Mouse (Mus musculus) macrophage (primary cell): ENCODE measurements around the gene Glyatl3. TPM values are rescaled to one million over a fixed set of nuclear protein-coding genes. Genes with fewer than 3 reads are reported as not detected.

Source experiments
- H3K27ac ChIP-seq: fragments of 350-480 bp; formaldehyde crosslinking; 2 replicates; pipeline ENCODE4 v1.9.0; 2021
- H3K36me3 ChIP-seq: fragments of 350-480 bp; formaldehyde crosslinking; 2 replicates; pipeline ENCODE4 v1.9.0; 2021; ENCODE audit errors: inconsistent target
- H3K4me3 ChIP-seq: fragments of 350-480 bp; formaldehyde crosslinking; 2 replicates; pipeline ENCODE4 v1.9.0; 2021; ENCODE audit errors: inconsistent target
- H3K79me2 ChIP-seq: fragments of 350-480 bp; formaldehyde crosslinking; 2 replicates; pipeline ENCODE4 v1.9.0; 2021; ENCODE audit errors: inconsistent target
- WGBS: methylation state at CpG from one replicate; pipeline ENCODE4 v1.1.7; 2026; ENCODE audit warnings: inconsistent platforms; ENCODE audit not compliant: missing documents; 5-methylcytosine and 5-hydroxymethylcytosine counted together
- polyA plus RNA-seq: library from polyadenylated mRNA; stranded (reverse); fragments of 250-400 nt; gene quantifications from 3 replicates; pipeline ENCODE4 v1.2.4, GENCODE M21; 2018; ENCODE audit warnings: inconsistent platforms

The Glyatl3 gene
- polyA plus RNA-seq, 1 experiment from 2014 or later: not detected

DNA sequence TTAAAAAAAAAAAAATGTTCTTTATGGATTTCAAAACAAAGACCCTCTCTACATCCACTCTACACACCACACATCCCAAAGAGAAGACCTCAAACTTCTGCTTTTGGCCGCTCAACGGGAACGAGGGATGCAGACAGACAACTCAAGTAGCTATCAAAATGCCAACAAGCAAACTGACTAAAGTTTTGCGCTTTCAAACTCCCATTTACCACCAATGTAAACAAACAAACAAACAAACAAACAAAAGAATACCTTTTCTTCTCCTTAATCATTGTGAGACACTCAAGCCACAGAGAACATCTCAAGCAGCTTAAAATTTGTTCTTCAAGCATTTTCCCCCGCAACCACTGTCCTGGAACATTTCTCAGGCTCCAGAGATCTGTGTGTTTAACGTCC is 34.6 kb downstream of the Glyatl3 start:
- Histone ChIP-seq H3K27ac (peak overlapping the region; percentile 61; the same call in 1 of the 2 replicates), H3K36me3 (no peaks in the 10 kb centered on the region), H3K4me3 (peak overlapping the region; percentile 96), H3K79me2 (no peaks in the 10 kb centered on the region)
- 2% methylated on average over 3 of the region's 6 CpGs for WGBS

- no peak overlapping the region for H3K4me3 ChIP-seq
- WGBS: 54% methylated on average over 3 of the region's 3 CpGs
- no peak overlapping the region for H3K27ac ChIP-seq
- H3K36me3 ChIP-seq: no peaks in the 10 kb centered on the region
- H3K79me2 ChIP-seq: no peaks in the 10 kb centered on the region
Observed at GRCm38 (mm10) chr17:40877741-40878140, 36.4 kb downstream of the Glyatl3 start.

- WGBS: 10% methylated on average over 1 of the region's 1 CpGs
- Histone ChIP-seq H3K36me3 (no peaks in the 10 kb centered on the region), H3K4me3 (no peak overlapping the region), H3K79me2 (no peaks in the 10 kb centered on the region), H3K27ac (no peak overlapping the region)
Observed at GRCm38 (mm10) chr17:40875568-40875967, 38.6 kb downstream of the Glyatl3 start.

- Histone ChIP-seq H3K79me2 (no peaks in the 10 kb centered on the region), H3K27ac (no peak overlapping the region), H3K36me3 (no peaks in the 10 kb centered on the region), H3K4me3 (no peak overlapping the region)
- 87% methylated on average over 3 of the region's 3 CpGs for WGBS
Observed at GRCm38 (mm10) chr17:40874701-40875100, 39.4 kb downstream of the Glyatl3 start.

DNA sequence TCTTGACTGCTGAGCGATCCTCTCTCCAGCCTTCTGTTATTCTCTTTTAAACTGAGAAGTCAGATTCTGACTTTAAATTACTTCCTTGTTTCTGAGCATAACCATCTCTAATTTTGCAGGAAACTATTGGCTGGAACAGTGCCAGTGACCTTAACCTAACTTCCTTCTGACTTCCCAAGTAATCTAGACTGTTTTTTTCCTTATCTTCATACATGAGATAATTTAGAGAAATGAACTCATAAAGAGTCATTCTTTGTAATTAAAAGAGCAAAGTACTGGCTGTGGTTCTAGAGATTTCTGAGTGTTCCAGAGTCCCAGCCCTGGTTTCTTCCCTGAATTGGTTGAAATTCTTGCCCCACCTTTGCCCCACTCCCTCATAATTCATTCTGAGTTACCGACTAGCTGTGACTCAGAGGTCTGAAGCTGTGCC is 40.6 kb downstream of the Glyatl3 start:
- 10% methylated on average over 2 of the region's 2 CpGs for WGBS
- no peak overlapping the region for H3K27ac ChIP-seq
- H3K4me3 ChIP-seq: no peak overlapping the region
- no peaks in the 10 kb centered on the region for H3K79me2 ChIP-seq
- H3K36me3 ChIP-seq: no peaks in the 10 kb centered on the region

- Histone ChIP-seq H3K4me3 (no peak overlapping the region), H3K79me2 (no peaks in the 10 kb centered on the region), H3K36me3 (no peaks in the 10 kb centered on the region), H3K27ac (no peak overlapping the region)
- WGBS: 98% methylated on average over 6 of the region's 6 CpGs
Observed at GRCm38 (mm10) chr17:40872626-40873025, 41.5 kb downstream of the Glyatl3 start.

- 9% methylated on average over 10 of the region's 10 CpGs for WGBS
- no peak overlapping the region for H3K4me3 ChIP-seq
Observed at GRCm38 (mm10) chr17:40868952-40869747, 45.0 kb downstream of the Glyatl3 start.

DNA sequence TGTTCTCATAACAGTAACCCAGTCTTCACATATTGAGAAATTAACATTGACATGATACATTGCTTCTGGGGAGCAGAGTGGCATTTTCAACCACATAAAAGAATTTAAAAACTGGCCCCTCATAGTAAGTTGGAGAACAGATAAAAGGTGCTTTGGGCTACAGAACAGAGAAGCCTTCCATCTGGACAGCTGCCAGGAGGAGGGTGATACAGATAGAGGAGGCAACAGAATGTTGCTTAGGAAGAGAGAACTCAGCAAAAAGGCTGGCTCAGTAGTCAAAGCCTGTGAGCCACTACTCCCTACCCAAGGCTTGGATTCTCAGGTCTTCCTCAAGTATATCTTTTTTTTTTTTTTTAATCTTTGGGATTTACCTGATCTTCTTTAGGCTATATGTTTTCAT is 59.1 kb downstream of the Glyatl3 start:
- no peaks in the 10 kb centered on the region for H3K36me3 ChIP-seq
- no peak overlapping the region for H3K4me3 ChIP-seq
- H3K79me2 ChIP-seq: no peaks in the 10 kb centered on the region
- no peak overlapping the region for H3K27ac ChIP-seq

More at GRCm38 (mm10) chr17:40868952-40869747, 45.0 kb downstream of the Glyatl3 start:
- Histone ChIP-seq H3K36me3 (no peaks in the 10 kb centered on the region), H3K27ac (no peak overlapping the region), H3K79me2 (no peaks in the 10 kb centered on the region)

Other genes starting within 250 kb of the Glyatl3 start
- not detected in 3 replicates for gene Esp1, start 187.2 kb downstream of the Glyatl3 start, polyA plus RNA-seq
- not detected in 3 replicates for gene Crisp2, start 107.3 kb downstream of the Glyatl3 start, polyA plus RNA-seq
- not detected in 3 replicates for gene Rhag, start 103.2 kb downstream of the Glyatl3 start, polyA plus RNA-seq
- 0.32 to 0.90 TPM (median 0.55 TPM) in 3 replicates for gene 9130008F23Rik, start 33.8 kb downstream of the Glyatl3 start, polyA plus RNA-seq
- gene Mut, start 20.3 kb upstream of the Glyatl3 start, polyA plus RNA-seq: 17.0 to 24.0 TPM (median 19.8 TPM) in 3 replicates
- gene Cenpq, start 20.7 kb upstream of the Glyatl3 start, polyA plus RNA-seq: 1.1 to 7.5 TPM (median 6.7 TPM) in 3 replicates